Mouse (Mus musculus) heart, embryonic 10.5 days (tissue): ENCODE data around the gene Myl6. TPM values are rescaled to one million over a fixed set of nuclear protein-coding genes. Genes with fewer than 3 reads are reported as not detected.
A peak's percentile ranks its signal among the peaks of the same experiment; 100 is the strongest.

Experiments
- DNase-seq: peaks from one replicate; pipeline ENCODE4 v3.0.0-alpha.2; 2017; ENCODE audit warnings: low spot score
- H3K27ac ChIP-seq: fragments of 300-500 bp; sonication (generic); 2 replicates; pipeline ENCODE4 v1.5.1; 2016; ENCODE audit warnings: mild to moderate bottlenecking
- H3K27me3 ChIP-seq: fragments of 300-500 bp; sonication (generic); 2 replicates; pipeline ENCODE4 v1.6.1; 2016; ENCODE audit warnings: mild to moderate bottlenecking; ENCODE audit not compliant: poor library complexity, insufficient read depth, severe bottlenecking
- H3K36me3 ChIP-seq: fragments of 300-500 bp; sonication (generic); 2 replicates; pipeline ENCODE4 v1.6.1; 2016; ENCODE audit warnings: mild to moderate bottlenecking, moderate library complexity
- H3K4me1 ChIP-seq: fragments of 300-500 bp; sonication (generic); 2 replicates; pipeline ENCODE4 v1.6.1; 2016; ENCODE audit warnings: mild to moderate bottlenecking
- H3K4me3 ChIP-seq: fragments of 300-500 bp; sonication (generic); 2 replicates; pipeline ENCODE4 v1.5.1; 2016; ENCODE audit warnings: mild to moderate bottlenecking, moderate library complexity
- H3K9me3 ChIP-seq: fragments of 300-500 bp; sonication (generic); 2 replicates; pipeline ENCODE4 v1.6.1; 2016; ENCODE audit warnings: mild to moderate bottlenecking, moderate library complexity
- WGBS: fragments of 180-500 bp; shearing (Covaris S2); methylation state at CpG from one replicate; pipeline ENCODE4 v1.1.7; 2016; 5-methylcytosine and 5-hydroxymethylcytosine counted together
- polyA plus RNA-seq: library from polyadenylated mRNA; unstranded; fragments of >200 nt; fragmentation: Nextera tagmentation; extraction: Ambion mirVana; gene quantifications from 2 replicates; pipeline ENCODE4 v1.2.1, GENCODE M21; 2016

The Myl6 gene
- polyA plus RNA-seq, 1 experiment from 2014 or later = 1,508 TPM

DNA sequence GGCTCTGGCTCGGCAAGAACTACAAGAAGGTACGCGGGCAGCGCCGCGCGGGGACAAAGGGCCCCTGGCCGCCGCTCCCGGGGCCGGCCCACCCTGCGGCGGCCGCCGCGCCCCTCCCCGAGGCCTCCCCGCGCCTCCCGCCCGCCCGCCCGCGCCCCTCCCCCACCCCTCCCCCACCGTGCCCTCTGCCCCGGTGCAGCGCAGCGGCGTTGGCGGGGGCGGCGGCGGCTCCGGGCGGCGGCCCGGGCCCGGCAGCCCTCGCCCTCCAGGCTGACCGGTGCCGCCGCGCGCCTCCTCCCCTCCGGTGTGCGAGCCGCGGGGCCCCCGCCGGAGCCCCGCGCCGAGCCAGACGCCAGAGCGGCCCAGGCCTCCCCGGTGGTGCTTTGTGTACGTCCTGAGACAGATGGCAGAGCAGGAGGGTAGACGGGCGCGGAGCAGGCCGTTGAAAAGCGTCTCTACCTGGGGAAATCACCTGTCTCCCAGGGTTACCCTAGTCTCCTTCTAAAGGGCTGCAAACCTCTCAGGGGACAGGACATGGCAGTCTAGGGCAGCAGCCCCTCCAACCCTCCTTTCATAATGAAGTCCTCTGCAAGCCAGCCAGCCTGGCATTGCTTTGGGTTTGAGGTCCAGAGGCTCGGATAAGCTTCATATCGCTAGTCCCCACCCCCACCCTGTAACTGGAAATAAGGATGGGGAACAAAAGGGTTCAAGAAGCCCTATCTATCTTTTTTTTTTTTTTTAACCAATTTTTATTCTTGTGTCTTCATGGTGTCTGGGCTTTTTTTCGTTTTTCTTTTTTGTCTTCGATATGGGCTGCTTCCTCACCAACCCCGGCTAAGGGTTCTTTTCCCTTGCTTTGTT is 34.3 kb downstream of the Myl6 start:
- Histone ChIP-seq H3K36me3 (peaks cover 37% of the 10 kb centered on the region), H3K9me3 (no peaks in the 10 kb centered on the region), H3K27me3 (no peaks in the 10 kb centered on the region), H3K4me1 (peaks cover 10% of the 10 kb centered on the region), H3K27ac (peak overlapping the region; percentile 98), H3K4me3 (peak overlapping the region; percentile 90)
- peak; percentile 81 for DNase-seq
- 2% methylated on average over 42 of the region's 67 CpGs for WGBS

- H3K9me3 ChIP-seq = no peaks in the 10 kb centered on the region
- peaks cover 10% of the 10 kb centered on the region for H3K4me1 ChIP-seq
- no peaks in the 10 kb centered on the region for H3K27me3 ChIP-seq
- H3K4me3 ChIP-seq = peak within 1 kb of the TSS; percentile 90
- WGBS = under 1% methylated on average over 78 of the region's 86 CpGs
- peak; percentile 86 for DNase-seq
- peaks cover 29% of the 10 kb centered on the region for H3K36me3 ChIP-seq
- H3K27ac ChIP-seq = peak within 1 kb of the TSS; percentile 98
Observed at GRCm38 (mm10) chr10:128458719-128459408, 35.1 kb downstream of the Myl6 start, which contains the start of gene Smarcc2. Gene Smarcc2, plus strand, starts transcription at chr10:128459248.

GRCm38 (mm10) chr10:128458348-128458718 is 35.6 kb downstream of the Myl6 start:
- Histone ChIP-seq H3K4me3 (peak overlapping the region; percentile 90), H3K36me3 (peaks cover 23% of the 10 kb centered on the region), H3K4me1 (peaks cover 10% of the 10 kb centered on the region), H3K27ac (peak overlapping the region; percentile 98), H3K27me3 (no peaks in the 10 kb centered on the region), H3K9me3 (no peaks in the 10 kb centered on the region)
- under 1% methylated on average over 29 of the region's 29 CpGs for WGBS
- peak; percentile 94 for DNase-seq

DNA sequence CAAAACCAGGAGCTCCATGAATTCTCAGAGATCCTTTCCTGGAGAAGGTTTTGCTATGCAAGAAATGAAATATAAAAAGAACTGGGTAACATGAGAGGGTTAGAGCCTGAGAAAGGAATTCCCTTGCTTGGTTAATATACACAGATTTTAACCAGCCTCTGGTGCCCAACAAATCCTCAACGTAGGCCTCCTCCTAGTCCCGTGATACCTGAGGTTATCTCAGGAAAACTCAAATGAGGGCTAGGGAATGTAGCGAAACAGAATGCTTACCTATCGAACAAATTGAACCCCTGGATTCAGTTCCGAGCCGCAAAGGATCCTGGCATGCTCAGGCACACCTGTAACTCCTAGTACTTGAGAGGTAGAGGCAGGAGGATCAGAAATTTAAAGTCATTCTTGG is 36.3 kb downstream of the Myl6 start:
- peaks cover 10% of the 10 kb centered on the region for H3K4me1 ChIP-seq
- no peaks in the 10 kb centered on the region for H3K27me3 ChIP-seq
- no peak for DNase-seq
- H3K27ac ChIP-seq = no peak overlapping the region
- 83% methylated on average over 6 of the region's 6 CpGs for WGBS
- no peak overlapping the region for H3K4me3 ChIP-seq
- H3K9me3 ChIP-seq = no peaks in the 10 kb centered on the region
- H3K36me3 ChIP-seq = peaks cover 17% of the 10 kb centered on the region

- peaks cover 2% of the 10 kb centered on the region for H3K4me1 ChIP-seq
- H3K4me3 ChIP-seq = 0 out of 2 replicates have a peak overlapping the region, but pooled peaks have one; percentile 24
- H3K9me3 ChIP-seq = no peaks in the 10 kb centered on the region
- peak overlapping the region; percentile 56; the same call in 1 of the 2 replicates for H3K27ac ChIP-seq
- 2% methylated on average over 6 of the region's 6 CpGs for WGBS
- no peaks in the 10 kb centered on the region for H3K27me3 ChIP-seq
- DNase-seq = peak; percentile 85
- no peaks in the 10 kb centered on the region for H3K36me3 ChIP-seq
Observed at GRCm38 (mm10) chr10:128455280-128455679, 38.7 kb downstream of the Myl6 start.

DNA sequence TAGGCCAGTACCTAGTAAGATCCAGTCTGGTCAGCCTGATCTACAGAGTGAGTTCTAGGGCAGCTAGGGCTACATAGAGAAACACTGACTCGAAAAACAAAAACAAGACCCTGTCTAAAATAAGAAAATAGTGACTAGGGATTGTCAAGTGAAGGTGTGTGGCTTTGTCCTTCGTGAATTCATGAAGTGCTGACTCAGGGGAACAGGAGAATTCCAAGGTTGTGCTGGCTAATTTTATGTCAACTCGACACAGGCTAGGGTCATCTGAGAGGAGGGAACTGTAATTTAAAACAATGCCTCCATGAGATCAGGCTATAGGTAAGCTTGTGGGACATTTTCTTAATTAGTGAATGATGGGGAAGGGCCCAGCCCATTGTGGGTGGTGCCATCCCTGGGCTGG is 39.5 kb downstream of the Myl6 start:
- WGBS = 76% methylated on average over 3 of the region's 3 CpGs
- Histone ChIP-seq H3K4me3 (no peak overlapping the region), H3K9me3 (no peaks in the 10 kb centered on the region)

DNA sequence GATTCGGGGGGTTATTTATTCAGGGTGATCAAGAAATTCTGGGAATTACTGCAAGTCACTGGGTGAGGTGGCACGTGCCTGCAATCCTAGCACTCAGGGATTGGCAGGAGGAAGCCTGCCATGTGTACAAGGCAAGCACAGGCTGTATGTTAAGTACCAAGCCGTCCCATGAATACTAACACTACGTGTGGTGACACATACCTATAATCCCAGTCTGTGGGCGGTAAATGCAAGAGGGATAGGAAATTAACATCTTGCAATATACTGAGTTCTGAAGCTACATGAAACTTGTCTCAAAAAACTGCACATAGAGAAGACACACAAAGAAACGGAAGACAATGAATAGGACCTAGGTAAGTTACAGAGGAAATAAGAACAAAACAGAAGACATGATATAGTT is 42.9 kb downstream of the Myl6 start:
- H3K9me3 ChIP-seq = no peaks in the 10 kb centered on the region
- no peaks in the 10 kb centered on the region for H3K27me3 ChIP-seq
- no peak overlapping the region for H3K27ac ChIP-seq
- 81% methylated on average over 6 of the region's 6 CpGs for WGBS
- no peaks in the 10 kb centered on the region for H3K4me1 ChIP-seq
- no peaks in the 10 kb centered on the region for H3K36me3 ChIP-seq
- H3K4me3 ChIP-seq = no peak overlapping the region
- DNase-seq = no peak

More for the DNA sequence above, 39.5 kb downstream of the Myl6 start:
- no peak overlapping the region for H3K27ac ChIP-seq
- no peaks in the 10 kb centered on the region for H3K4me1 ChIP-seq
- DNase-seq = no peak
- no peaks in the 10 kb centered on the region for H3K27me3 ChIP-seq
- no peaks in the 10 kb centered on the region for H3K36me3 ChIP-seq

DNA sequence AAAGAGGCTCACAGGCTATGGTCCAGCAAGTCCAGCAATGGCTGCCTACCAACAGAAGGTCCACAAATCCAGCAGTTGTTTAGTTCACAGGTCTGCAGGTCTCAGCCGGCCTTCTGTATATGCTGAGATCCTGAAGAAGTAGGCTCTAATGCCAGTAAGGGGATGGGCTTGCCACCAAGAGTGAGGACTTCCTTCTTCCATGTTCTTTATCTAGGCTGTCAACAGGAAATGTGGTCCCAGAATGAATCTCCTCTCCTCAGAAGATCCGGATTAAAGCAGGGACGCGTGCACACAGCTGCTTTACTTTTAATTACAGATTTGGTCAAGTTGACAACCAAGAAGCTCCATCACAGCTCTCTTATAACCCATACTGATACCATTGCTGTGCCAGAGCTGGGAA is 48.5 kb downstream of the Myl6 start:
- no peak for DNase-seq
- Histone ChIP-seq H3K27ac (no peak overlapping the region), H3K27me3 (no peaks in the 10 kb centered on the region), H3K4me3 (no peak overlapping the region), H3K9me3 (no peaks in the 10 kb centered on the region), H3K36me3 (peaks cover 19% of the 10 kb centered on the region), H3K4me1 (no peaks in the 10 kb centered on the region)
- WGBS = 77% methylated on average over 4 of the region's 4 CpGs

GRCm38 (mm10) chr10:128444354-128444753 is 49.6 kb downstream of the Myl6 start:
- Histone ChIP-seq H3K9me3 (no peaks in the 10 kb centered on the region), H3K27me3 (no peaks in the 10 kb centered on the region), H3K27ac (no peak overlapping the region), H3K4me1 (no peaks in the 10 kb centered on the region), H3K4me3 (no peak overlapping the region), H3K36me3 (peaks cover 30% of the 10 kb centered on the region)
- DNase-seq = no peak
- 76% methylated on average over 6 of the region's 6 CpGs for WGBS

DNA sequence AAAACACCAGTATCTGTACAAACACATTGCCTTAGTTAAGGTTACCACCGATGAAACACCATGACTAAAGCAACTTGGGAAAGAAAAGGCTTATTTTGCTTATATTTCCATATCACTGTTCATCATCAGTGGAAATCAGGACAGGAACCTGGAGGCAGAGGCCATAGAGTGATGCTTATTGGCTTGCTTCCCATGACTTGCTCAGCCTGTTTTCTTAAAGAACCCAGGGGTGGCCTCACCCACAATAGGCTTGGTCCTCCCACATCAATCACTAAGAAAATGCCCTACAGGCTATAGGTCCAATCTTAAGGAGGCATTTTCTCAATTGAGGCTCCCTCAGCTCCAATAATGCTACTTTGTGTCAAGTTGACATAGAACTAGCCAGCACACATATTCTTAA is 51.2 kb downstream of the Myl6 start:
- Histone ChIP-seq H3K4me1 (0 out of 2 replicates have a peak, but pooled peaks cover 3% of the 10 kb centered on the region), H3K9me3 (no peaks in the 10 kb centered on the region), H3K27me3 (no peaks in the 10 kb centered on the region), H3K4me3 (no peak overlapping the region), H3K36me3 (peaks cover 46% of the 10 kb centered on the region), H3K27ac (no peak overlapping the region)
- 79% methylated on average over 1 of the region's 1 CpGs for WGBS
- DNase-seq = no peak

- Histone ChIP-seq H3K27me3 (no peaks in the 10 kb centered on the region), H3K27ac (no peak overlapping the region), H3K36me3 (peaks cover 57% of the 10 kb centered on the region), H3K4me1 (0 out of 2 replicates have a peak, but pooled peaks cover 3% of the 10 kb centered on the region), H3K9me3 (no peaks in the 10 kb centered on the region), H3K4me3 (no peak overlapping the region)
- 86% methylated on average over 10 of the region's 10 CpGs for WGBS
- DNase-seq = no peak
Observed at GRCm38 (mm10) chr10:128441324-128442119, 52.4 kb downstream of the Myl6 start.
